Mouse (Mus musculus): ENCODE data around the gene Bdnf. TPM values are rescaled to one million over a fixed set of nuclear protein-coding genes. Genes with fewer than 3 reads are reported as not detected.
A peak's percentile ranks its signal among the peaks of the same experiment; 100 is the strongest.

The Bdnf gene
- polyA plus RNA-seq, 1 experiment from 2014 or later: 2.1 TPM

DNA sequence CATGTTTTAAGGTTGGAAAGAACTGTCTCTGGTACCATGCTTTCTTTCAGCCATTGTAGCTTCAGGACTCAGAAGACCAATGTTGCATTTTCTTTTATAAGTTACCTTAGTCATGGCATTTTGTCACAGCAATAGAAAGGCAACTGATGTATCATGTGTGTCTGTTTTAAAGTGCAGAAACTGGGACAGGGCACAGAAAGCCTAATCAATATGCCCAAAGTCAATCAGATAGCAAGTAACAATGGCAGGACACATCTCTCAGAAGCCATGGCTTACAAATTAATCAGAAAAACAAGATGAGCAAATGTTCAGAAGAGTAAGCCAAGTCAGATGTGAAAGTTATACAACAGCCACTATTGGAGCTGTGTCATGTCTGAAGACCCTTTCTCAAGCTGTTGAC, 73.9 kb downstream of the Bdnf start:
- Histone ChIP-seq H3K36me3 (ENCODE audit: control insufficient read depth, insufficient read depth, low read length) (no peaks in the 10 kb centered on the region), H3K9me3 (ENCODE audit: control insufficient read depth, low read length) (no peaks in the 10 kb centered on the region), H3K4me3 (ENCODE audit: low read depth, low read length) (no peak overlapping the region), H3K9ac (ENCODE audit: low read length) (no peak overlapping the region), H3K4me2 (replicated peaks; ENCODE audit: low read depth) (no peak overlapping the region), H3K27me3 (ENCODE audit: control insufficient read depth, insufficient read depth, low read length) (no peaks in the 10 kb centered on the region), H3K4me1 (replicated peaks; ENCODE audit: control insufficient read depth, insufficient read depth) (no peaks in the 10 kb centered on the region), H3K27ac (replicated peaks) (no peak overlapping the region)
- ATAC-seq (ENCODE audit: low FRiP score, low TSS enrichment) (no peak), DNase-seq (ENCODE audit: low spot score) (no peak)
- TF ChIP-seq CTCF (IDR thresholded peaks at IDR 0.05; ENCODE audit: low read depth): no peak
- TF ChIP-seq EP300 (optimal IDR thresholded peaks at IDR 0.05): no peak

- no peaks in the 10 kb centered on the region for H3K9me3 ChIP-seq (ENCODE audit: control insufficient read depth, low read length)
- no peak overlapping the region for H3K9ac ChIP-seq (ENCODE audit: low read length)
- no peaks in the 10 kb centered on the region for H3K4me1 ChIP-seq (replicated peaks; ENCODE audit: control insufficient read depth, insufficient read depth)
- TF ChIP-seq CTCF (IDR thresholded peaks at IDR 0.05; ENCODE audit: low read depth): no peak
- TF ChIP-seq EP300 (optimal IDR thresholded peaks at IDR 0.05): no peak
- no peak overlapping the region for H3K4me2 ChIP-seq (replicated peaks; ENCODE audit: low read depth)
- H3K27me3 ChIP-seq (ENCODE audit: control insufficient read depth, insufficient read depth, low read length): no peaks in the 10 kb centered on the region
- no peak for ATAC-seq (ENCODE audit: low FRiP score, low TSS enrichment)
- H3K36me3 ChIP-seq (ENCODE audit: control insufficient read depth, insufficient read depth, low read length): no peaks in the 10 kb centered on the region
- no peak overlapping the region for H3K4me3 ChIP-seq (ENCODE audit: low read depth, low read length)
- H3K27ac ChIP-seq (replicated peaks): no peak overlapping the region
- 46% methylated on average over 4 of the region's 4 CpGs for WGBS
- no peak for DNase-seq (ENCODE audit: low spot score)
Observed at GRCm38 (mm10) chr2:109748815-109749214, 74.3 kb downstream of the Bdnf start.

- Histone ChIP-seq H3K36me3 (ENCODE audit: control insufficient read depth, insufficient read depth, low read length) (no peaks in the 10 kb centered on the region), H3K4me3 (ENCODE audit: low read depth, low read length) (no peak overlapping the region), H3K4me2 (replicated peaks; ENCODE audit: low read depth) (no peak overlapping the region), H3K27ac (replicated peaks) (no peak overlapping the region), H3K4me1 (replicated peaks; ENCODE audit: control insufficient read depth, insufficient read depth) (no peaks in the 10 kb centered on the region), H3K27me3 (ENCODE audit: control insufficient read depth, insufficient read depth, low read length) (no peaks in the 10 kb centered on the region), H3K9me3 (ENCODE audit: control insufficient read depth, low read length) (no peaks in the 10 kb centered on the region), H3K9ac (ENCODE audit: low read length) (no peak overlapping the region)
- DNase-seq (ENCODE audit: low spot score) (no peak), ATAC-seq (ENCODE audit: low FRiP score, low TSS enrichment) (no peak)
- TF ChIP-seq EP300 (optimal IDR thresholded peaks at IDR 0.05) (no peak), CTCF (IDR thresholded peaks at IDR 0.05; ENCODE audit: low read depth) (no peak)
Observed at GRCm38 (mm10) chr2:109749964-109750363, 75.5 kb downstream of the Bdnf start.

GRCm38 (mm10) chr2:109750484-109750883, 76.0 kb downstream of the Bdnf start:
- WGBS: 54% methylated on average over 1 of the region's 1 CpGs
- peak; percentile 71 for ATAC-seq (ENCODE audit: low FRiP score, low TSS enrichment)
- H3K4me2 ChIP-seq (replicated peaks; ENCODE audit: low read depth): no peak overlapping the region
- H3K4me3 ChIP-seq (ENCODE audit: low read depth, low read length): no peak overlapping the region
- no peak overlapping the region for H3K9ac ChIP-seq (ENCODE audit: low read length)
- no peaks in the 10 kb centered on the region for H3K36me3 ChIP-seq (ENCODE audit: control insufficient read depth, insufficient read depth, low read length)
- no peaks in the 10 kb centered on the region for H3K27me3 ChIP-seq (ENCODE audit: control insufficient read depth, insufficient read depth, low read length)
- TF ChIP-seq CTCF (IDR thresholded peaks at IDR 0.05; ENCODE audit: low read depth) (no peak), EP300 (optimal IDR thresholded peaks at IDR 0.05) (no peak)
- H3K9me3 ChIP-seq (ENCODE audit: control insufficient read depth, low read length): no peaks in the 10 kb centered on the region
- no peaks in the 10 kb centered on the region for H3K4me1 ChIP-seq (replicated peaks; ENCODE audit: control insufficient read depth, insufficient read depth)
- DNase-seq (ENCODE audit: low spot score): no peak
- no peak overlapping the region for H3K27ac ChIP-seq (replicated peaks)

DNA sequence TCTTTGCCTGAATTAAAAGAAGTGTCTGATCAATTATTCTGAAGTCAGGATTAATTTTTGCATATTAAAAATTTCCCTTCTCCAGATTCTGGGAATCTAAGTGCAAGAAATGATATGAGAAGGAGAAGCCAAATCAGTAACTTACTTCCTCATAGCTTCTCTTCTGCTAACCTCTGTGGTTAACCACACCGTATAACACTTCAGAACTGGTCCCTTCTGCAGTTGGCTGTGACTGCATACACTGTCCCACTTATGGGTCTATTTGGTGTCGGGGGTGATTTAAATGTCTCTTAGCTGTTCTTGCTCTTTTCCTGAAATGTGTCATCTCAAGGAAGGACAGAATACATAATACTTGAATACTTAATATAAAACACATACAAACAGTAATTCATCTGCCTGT, 81.8 kb downstream of the Bdnf start:
- Histone ChIP-seq H3K27me3 (ENCODE audit: control insufficient read depth, insufficient read depth, low read length) (no peaks in the 10 kb centered on the region), H3K9me3 (ENCODE audit: control insufficient read depth, low read length) (no peaks in the 10 kb centered on the region), H3K9ac (ENCODE audit: low read length) (no peak overlapping the region), H3K27ac (replicated peaks) (no peak overlapping the region), H3K4me1 (replicated peaks; ENCODE audit: control insufficient read depth, insufficient read depth) (no peaks in the 10 kb centered on the region), H3K4me2 (replicated peaks; ENCODE audit: low read depth) (no peak overlapping the region), H3K4me3 (ENCODE audit: low read depth, low read length) (no peak overlapping the region), H3K36me3 (ENCODE audit: control insufficient read depth, insufficient read depth, low read length) (no peaks in the 10 kb centered on the region)
- TF ChIP-seq CTCF (IDR thresholded peaks at IDR 0.05; ENCODE audit: low read depth) (no peak), EP300 (optimal IDR thresholded peaks at IDR 0.05) (no peak)
- WGBS: 76% methylated on average over 2 of the region's 2 CpGs
- no peak for ATAC-seq (ENCODE audit: low FRiP score, low TSS enrichment)
- no peak for DNase-seq (ENCODE audit: low spot score)

DNA sequence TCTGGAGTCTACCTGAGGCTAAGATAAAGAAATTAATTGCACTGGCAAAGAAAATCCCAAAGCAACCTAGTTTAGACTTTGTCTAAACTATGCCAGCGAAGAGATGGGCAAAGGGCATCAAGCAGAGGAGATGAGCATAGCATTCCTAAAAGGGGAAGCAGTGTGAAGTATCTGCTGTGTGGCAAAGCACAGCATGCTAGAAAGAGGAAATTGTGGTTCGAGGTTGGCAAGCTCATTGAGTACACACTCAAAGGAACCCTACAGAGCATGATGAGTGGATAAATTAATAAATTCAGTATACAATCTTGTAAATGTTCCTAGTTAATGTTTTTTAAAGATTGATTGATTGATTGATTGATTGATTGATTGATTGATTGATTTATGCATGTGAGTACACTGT, 92.3 kb downstream of the Bdnf start:
- Histone ChIP-seq H3K27ac (replicated peaks) (no peak overlapping the region), H3K27me3 (ENCODE audit: control insufficient read depth, insufficient read depth, low read length) (no peaks in the 10 kb centered on the region), H3K9ac (ENCODE audit: low read length) (no peak overlapping the region), H3K4me1 (replicated peaks; ENCODE audit: control insufficient read depth, insufficient read depth) (no peaks in the 10 kb centered on the region), H3K9me3 (ENCODE audit: control insufficient read depth, low read length) (no peaks in the 10 kb centered on the region), H3K4me3 (ENCODE audit: low read depth, low read length) (no peak overlapping the region), H3K4me2 (replicated peaks; ENCODE audit: low read depth) (no peak overlapping the region), H3K36me3 (ENCODE audit: control insufficient read depth, insufficient read depth, low read length) (no peaks in the 10 kb centered on the region)
- DNase-seq (ENCODE audit: low spot score) (no peak), ATAC-seq (ENCODE audit: low FRiP score, low TSS enrichment) (no peak)
- TF ChIP-seq CTCF (IDR thresholded peaks at IDR 0.05; ENCODE audit: low read depth) (no peak), EP300 (optimal IDR thresholded peaks at IDR 0.05) (no peak)
- 88% methylated on average over 2 of the region's 2 CpGs for WGBS
